In the genomic region with DNA sequence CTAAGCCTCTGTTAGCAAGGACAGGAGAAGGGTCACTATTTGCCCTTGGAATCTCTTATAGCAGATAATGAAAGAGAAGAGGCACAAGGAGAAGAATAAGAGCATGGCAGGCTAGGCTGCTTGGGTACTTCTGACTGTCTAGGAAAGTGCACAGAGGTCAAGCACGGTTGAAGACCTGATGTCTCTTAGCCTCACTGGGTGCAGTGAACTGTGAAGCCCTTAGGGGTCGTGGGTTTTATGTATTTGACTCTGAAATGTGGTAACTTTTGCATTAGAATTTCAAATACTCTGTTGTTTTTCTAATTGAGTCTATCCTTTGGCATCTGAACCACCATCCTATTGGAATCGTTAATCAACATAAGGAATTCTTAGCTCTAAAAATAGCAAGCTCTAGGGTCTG, we compare ENCODE assay signal across 27 mouse cellular contexts.
"Had no signal": no experiment of that assay in that cellular context is flagged by ENCODE, and none has a peak within 500 bp of the region (broad histone marks: within the 10 kb centered on the region; RNA-seq: fewer than 3 reads in every experiment).

No protein-coding gene starts in this region.

- H3K9ac ChIP-seq: heart, embryonic 12.5 days; hindbrain, embryonic 13.5 days; hindbrain, embryonic 15.5 days; kidney, embryonic 15.5 days; limb, embryonic 12.5 days; liver, embryonic 13.5 days; liver, embryonic 15.5 days; liver, postnatal 0 days had no signal

- H3K4me2 ChIP-seq: heart, embryonic 12.5 days; hindbrain, embryonic 13.5 days; hindbrain, embryonic 15.5 days; kidney, embryonic 15.5 days; limb, embryonic 12.5 days; liver, embryonic 11.5 days; liver, embryonic 13.5 days; liver, embryonic 15.5 days had no signal

- H3K27ac ChIP-seq: heart, embryonic 10.5 days; hindbrain, embryonic 13.5 days; hindbrain, embryonic 15.5 days; hindbrain, postnatal 0 days; kidney, embryonic 15.5 days; kidney, postnatal 0 days; layer of hippocampus, adult 2 months; left cerebral cortex, adult 2 months; limb, embryonic 10.5 days; limb, embryonic 12.5 days; liver, embryonic 13.5 days; liver, embryonic 15.5 days had no signal

- DNase-seq: gastrocnemius, postnatal 14 days; gastrocnemius, postnatal 36 days; heart, adult 18-20 months; heart, postnatal 14 days; heart, postnatal 36 days; kidney, adult 11 months; kidney, adult 2 months; kidney, adult 9 months; kidney, postnatal 14 days; kidney, postnatal 4 days; liver; liver, embryonic 13.5 days; liver, postnatal 0 days had no signal

- H3K9me3 ChIP-seq: heart, embryonic 10.5 days; heart, embryonic 12.5 days; hindbrain, embryonic 13.5 days; hindbrain, embryonic 15.5 days; kidney, embryonic 15.5 days; limb, embryonic 10.5 days; limb, embryonic 12.5 days; liver, embryonic 13.5 days; liver, embryonic 15.5 days had no signal

- H3K4me3 ChIP-seq: heart, embryonic 10.5 days; heart, embryonic 12.5 days; hindbrain, embryonic 13.5 days; hindbrain, embryonic 15.5 days; kidney, embryonic 15.5 days; layer of hippocampus, adult 2 months; left cerebral cortex, adult 2 months; limb, embryonic 10.5 days; limb, embryonic 12.5 days; liver, embryonic 13.5 days; liver, embryonic 15.5 days had no signal

- H3K4me1 ChIP-seq: heart, embryonic 10.5 days; hindbrain, embryonic 13.5 days; hindbrain, embryonic 15.5 days; kidney, embryonic 15.5 days; limb, embryonic 10.5 days; limb, embryonic 12.5 days; liver, embryonic 13.5 days; liver, embryonic 15.5 days had no signal

- H3K27me3 ChIP-seq: heart, embryonic 12.5 days; hindbrain, embryonic 13.5 days; hindbrain, embryonic 15.5 days; kidney, embryonic 15.5 days; limb, embryonic 12.5 days; liver, embryonic 13.5 days; liver, embryonic 15.5 days had no signal

- ATAC-seq: hindbrain, postnatal 0 days; intestine, embryonic 16.5 days; liver, postnatal 0 days had no signal
